In the genomic region with DNA sequence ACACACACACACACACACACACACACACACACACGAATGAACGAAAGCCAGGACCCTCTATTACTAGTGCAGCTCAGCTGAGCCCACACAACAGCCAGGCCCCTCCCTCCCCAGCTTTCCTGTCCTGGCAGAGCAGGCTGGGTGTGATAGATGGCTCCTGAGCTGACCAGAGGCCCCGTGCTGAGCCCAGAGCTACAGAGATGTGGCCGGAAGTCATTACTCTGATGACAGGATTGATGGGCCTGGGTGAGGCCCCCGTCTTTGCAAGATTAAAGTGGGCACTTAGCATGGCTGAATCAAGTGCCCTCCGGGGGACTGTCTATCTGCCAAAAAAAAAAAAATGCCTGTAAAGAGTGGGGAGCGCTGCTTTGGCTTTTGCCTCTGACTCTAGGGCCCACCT, we compare ENCODE assay signal across 8 mouse cellular contexts. TPM values are rescaled to one million over a fixed set of nuclear protein-coding genes. Genes with fewer than 3 reads are reported as not detected.
DNase-seq lines count a peak whose midpoint lies in the region; ATAC-seq and TF ChIP-seq lines count a peak whose summit lies in the region.

No protein-coding gene starts in this region.

- H3K36me3 ChIP-seq in embryonic facial prominence, embryonic 14.5 days (ENCODE audit: control insufficient read depth, insufficient read depth, low read length) = no peaks in the 10 kb centered on the region
- no peaks in the 10 kb centered on the region for H3K36me3 ChIP-seq in kidney, embryonic 16.5 days (ENCODE audit: insufficient read depth, low read length)
- no peaks in the 10 kb centered on the region for H3K36me3 ChIP-seq in thymus, adult 2 months (ENCODE audit: control insufficient read depth, insufficient read depth, low read length)

- no peak for TF ChIP-seq POLR2A in thymus, adult 2 months (IDR thresholded peaks at IDR 0.05; ENCODE audit: control insufficient read depth, extremely low read depth, insufficient read depth, low read length, poor library complexity)

- TF ChIP-seq CTCF in thymus, adult 2 months (IDR thresholded peaks at IDR 0.05; ENCODE audit: borderline replicate concordance, control insufficient read depth, extremely low read depth, insufficient read depth, low read length, poor library complexity) = no peak

- no peak overlapping the region for H3K4me2 ChIP-seq in embryonic facial prominence, embryonic 14.5 days (ENCODE audit: low read depth, low read length)
- no peak overlapping the region for H3K4me2 ChIP-seq in kidney, embryonic 16.5 days (replicated peaks; ENCODE audit: low read depth, low read length)

- 25% methylated on average over 7 of the region's 7 CpGs for WGBS in embryonic facial prominence, embryonic 14.5 days
- under 1% methylated on average over 7 of the region's 7 CpGs for whole genome bisulfite sequencing in kidney, embryonic 16.5 days
- WGBS in thymus, adult 2 months = 40% methylated on average over 7 of the region's 7 CpGs

- ATAC-seq in embryonic facial prominence, embryonic 14.5 days (ENCODE audit: low read depth) = peak; percentile 56; the same call in 1 of the 2 replicates
- peak; percentile 95 for ATAC-seq in kidney, embryonic 16.5 days (ENCODE audit: low FRiP score, low TSS enrichment)

- H3K4me3 ChIP-seq in embryonic facial prominence, embryonic 14.5 days (ENCODE audit: low read depth, low read length) = no peak overlapping the region
- no peak overlapping the region for H3K4me3 ChIP-seq in kidney, embryonic 16.5 days (ENCODE audit: low read length)
- H3K4me3 ChIP-seq in thymus, adult 2 months (ENCODE audit: control insufficient read depth, insufficient read depth, low read length) = no peak overlapping the region

- no peaks in the 10 kb centered on the region for H3K9me3 ChIP-seq in embryonic facial prominence, embryonic 14.5 days (ENCODE audit: control insufficient read depth, low read length)
- no peaks in the 10 kb centered on the region for H3K9me3 ChIP-seq in kidney, embryonic 16.5 days (ENCODE audit: low read length)

- no peak overlapping the region for H3K9ac ChIP-seq in embryonic facial prominence, embryonic 14.5 days (ENCODE audit: low read depth, low read length)
- H3K9ac ChIP-seq in kidney, embryonic 16.5 days (replicated peaks; ENCODE audit: low read length) = no peak overlapping the region

- peaks cover 4% of the 10 kb centered on the region; the same call in 1 of the 2 replicates for H3K4me1 ChIP-seq in embryonic facial prominence, embryonic 14.5 days (ENCODE audit: control insufficient read depth, insufficient read depth, low read length)
- H3K4me1 ChIP-seq in kidney, embryonic 16.5 days (ENCODE audit: insufficient read depth, low read length) = peaks cover 13% of the 10 kb centered on the region
- H3K4me1 ChIP-seq in thymus, adult 2 months (replicated peaks; ENCODE audit: control insufficient read depth, insufficient read depth, low read length) = no peaks in the 10 kb centered on the region

- DNase-seq in lung, postnatal 10 days = peak; percentile 20
- no peak for DNase-seq in lung, postnatal 14 days
- no peak for DNase-seq in embryonic facial prominence, embryonic 14.5 days (ENCODE audit: low spot score)
- peak; percentile 50 for DNase-seq in retina, embryonic 14.5 days (ENCODE audit: low spot score)
- no peak for DNase-seq in thymus, adult 2 months
- DNase-seq in urinary bladder, adult 2 months (ENCODE audit: low spot score) = no peak
- DNase-seq in gastrocnemius, postnatal 25 days = no peak

- no peaks in the 10 kb centered on the region for H3K27me3 ChIP-seq in embryonic facial prominence, embryonic 14.5 days (replicated peaks; ENCODE audit: control insufficient read depth, insufficient read depth, low read length)
- H3K27me3 ChIP-seq in kidney, embryonic 16.5 days (ENCODE audit: insufficient read depth, low read length) = peaks cover 5% of the 10 kb centered on the region; the same call in 1 of the 2 replicates
- H3K27me3 ChIP-seq in thymus, adult 2 months (ENCODE audit: control insufficient read depth, insufficient read depth, low read length) = no peaks in the 10 kb centered on the region

- H3K27ac ChIP-seq in embryonic facial prominence, embryonic 14.5 days (replicated peaks; ENCODE audit: low read depth, low read length) = no peak overlapping the region
- no peak overlapping the region for H3K27ac ChIP-seq in kidney, embryonic 16.5 days (ENCODE audit: low read length)
- no peak overlapping the region for H3K27ac ChIP-seq in thymus, adult 2 months (ENCODE audit: control insufficient read depth, insufficient read depth, low read length)

RNA-seq across cellular contexts. Expression of a gene that starts 30.2 kb away (rescaled TPM):
- 1.1 and 1.4 TPM in 2 replicates for polyA plus RNA-seq in embryonic facial prominence, embryonic 14.5 days (2014; fragmentation: Nextera tagmentation; extraction: Ambion mirVana)
- 0.23 and 0.30 TPM in 2 replicates for polyA plus RNA-seq in kidney, embryonic 16.5 days (2015; fragmentation: Nextera tagmentation; extraction: Ambion mirVana)
- 0.11 and 0.13 TPM in 2 replicates for polyA plus RNA-seq in thymus, adult 2 months (2012; rRNA removed)
- polyA plus RNA-seq in urinary bladder, adult 2 months (2012; rRNA removed) = 2.0 and 2.5 TPM in 2 replicates
- total RNA-seq in gastrocnemius, postnatal 25 days (2021) = under 1 TPM; 0.43 to 0.48 TPM

Comparison
In these comparisons a context has a peak if more than half of its experiments do, and no peak if none do; other contexts are left out.
1. DNase-seq: peak in lung, postnatal 10 days (single experiment) and retina, embryonic 14.5 days (single experiment); none in lung, postnatal 14 days (single experiment), embryonic facial prominence, embryonic 14.5 days (single experiment), thymus, adult 2 months (single experiment), urinary bladder, adult 2 months (single experiment) and gastrocnemius, postnatal 25 days (single experiment).